Mouse (Mus musculus) spleen, postnatal 10 days (tissue): ENCODE data around the gene Vmn1r204.
"Not testable (repeated sequence)": the region's sequence is repeated elsewhere in the genome, so short reads cannot be mapped to it uniquely, and the experiment has no call there.

Experiments
- DNase-seq, 2 experiments: peaks; one replicate each; pipeline ENCODE4 v3.0.0; 2021 to 2022; ENCODE audit warnings: low spot score in 2 of 2

Gene Vmn1r204

DNA sequence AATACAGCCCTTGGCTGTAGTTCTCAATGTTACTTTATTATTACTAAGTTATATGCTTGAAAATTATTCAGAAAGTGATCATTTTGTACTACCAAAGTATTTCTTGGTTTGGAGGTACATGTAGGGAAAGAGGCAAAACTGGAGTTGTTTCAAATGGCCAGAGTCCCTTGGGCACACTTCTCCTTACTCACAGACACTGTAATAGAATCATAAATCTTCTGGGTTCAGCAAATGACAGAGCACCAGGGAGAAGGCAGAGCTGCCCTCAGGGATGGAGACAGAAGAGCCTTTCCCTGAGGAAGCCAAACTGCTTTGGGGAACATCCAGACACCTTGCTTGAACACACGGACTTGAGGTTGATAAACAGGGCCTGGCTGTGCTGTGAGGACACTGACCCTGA, at the start of gene Vmn1r204:
TSS of gene Vmn1r204 (plus strand) at position 301 of the 400 bp plus-strand sequence.
- not testable (repeated sequence) for DNase-seq

DNA sequence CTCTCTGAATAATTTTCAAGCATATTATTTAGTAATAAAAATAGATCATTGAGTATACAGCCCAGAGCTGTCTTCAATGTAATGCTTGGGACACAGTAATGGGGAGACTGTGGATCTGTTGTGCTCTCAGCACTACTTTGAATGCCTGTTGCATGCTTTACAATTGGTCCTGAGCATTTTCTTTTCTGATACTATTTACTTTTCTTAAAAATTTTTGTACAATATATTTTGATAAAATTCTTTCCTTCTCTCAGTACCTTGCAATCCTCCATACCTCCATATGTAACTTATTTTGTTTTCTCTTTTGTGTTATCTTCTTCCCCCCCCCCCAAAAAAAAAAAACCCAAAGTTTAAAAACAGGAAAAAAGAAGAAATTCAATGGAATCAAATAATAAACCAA, 47.7 kb upstream of the Vmn1r204 start, which contains the start of gene Vmn1r202:
TSS of gene Vmn1r202 (minus strand) at position 101 of the 400 bp plus-strand sequence.
- no peak for DNase-seq

DNA sequence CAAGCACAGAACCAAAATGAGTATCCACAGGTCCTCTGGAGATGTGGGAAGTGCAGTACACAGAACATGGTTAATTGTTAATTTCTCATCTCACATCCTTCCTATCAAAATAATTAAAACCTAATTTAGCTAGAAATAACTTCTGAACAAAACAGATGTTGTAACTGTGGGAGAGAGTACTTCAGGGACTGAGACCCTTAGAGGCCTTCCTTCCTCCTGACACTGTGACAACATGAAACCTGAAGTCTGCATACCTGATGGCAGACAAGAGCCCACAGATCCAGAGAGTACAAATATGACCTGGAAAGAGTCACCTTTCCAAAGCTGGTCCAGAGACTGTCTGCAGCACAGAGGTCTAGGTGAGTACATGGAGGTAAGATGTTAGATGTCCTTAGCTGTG, 35.2 kb upstream of the Vmn1r204 start, which contains the start of gene Vmn1r203:
TSS of gene Vmn1r203 (plus strand) at position 301 of the 400 bp plus-strand sequence.
- DNase-seq = no peak

DNA sequence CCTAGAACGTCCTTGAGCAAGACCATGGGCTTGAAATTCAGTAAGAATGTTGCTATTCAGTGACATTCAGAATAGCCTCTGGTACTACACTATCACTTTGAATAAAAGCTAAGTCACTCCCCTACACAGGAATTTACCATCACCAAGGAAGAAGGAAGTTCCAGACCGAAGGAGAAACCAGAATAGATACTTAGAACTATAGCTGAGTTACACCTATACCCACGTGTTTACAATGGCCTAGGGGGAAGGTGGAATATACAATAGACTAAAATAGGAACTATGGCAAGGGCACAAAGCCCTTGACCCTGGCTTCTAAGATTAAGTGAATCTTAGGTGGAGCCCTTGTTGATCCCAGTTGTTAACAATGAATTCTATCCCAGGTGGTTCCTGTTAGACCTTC, 21.9 kb downstream of the Vmn1r204 start:
- DNase-seq = not testable (repeated sequence)

DNA sequence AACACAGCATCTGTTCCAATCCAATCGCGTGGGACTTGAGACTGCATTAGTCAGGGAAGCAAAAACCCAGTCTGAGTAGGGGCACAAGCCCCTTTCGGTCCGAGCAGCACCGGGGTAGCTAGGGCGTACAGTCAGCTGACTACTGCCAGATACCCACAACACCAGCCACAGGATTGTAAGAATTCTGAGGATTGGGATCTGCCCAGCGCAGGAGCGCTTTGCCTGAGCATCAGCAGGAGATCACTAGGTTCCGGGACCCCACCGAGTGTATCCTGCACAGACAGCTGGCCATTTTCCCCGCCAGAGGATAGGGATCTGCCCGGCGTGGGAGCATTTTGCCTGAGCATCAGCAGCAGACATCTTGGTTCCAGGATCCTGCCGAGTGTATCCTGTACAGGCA, 30.3 kb downstream of the Vmn1r204 start:
- DNase-seq = not testable (repeated sequence)

DNA sequence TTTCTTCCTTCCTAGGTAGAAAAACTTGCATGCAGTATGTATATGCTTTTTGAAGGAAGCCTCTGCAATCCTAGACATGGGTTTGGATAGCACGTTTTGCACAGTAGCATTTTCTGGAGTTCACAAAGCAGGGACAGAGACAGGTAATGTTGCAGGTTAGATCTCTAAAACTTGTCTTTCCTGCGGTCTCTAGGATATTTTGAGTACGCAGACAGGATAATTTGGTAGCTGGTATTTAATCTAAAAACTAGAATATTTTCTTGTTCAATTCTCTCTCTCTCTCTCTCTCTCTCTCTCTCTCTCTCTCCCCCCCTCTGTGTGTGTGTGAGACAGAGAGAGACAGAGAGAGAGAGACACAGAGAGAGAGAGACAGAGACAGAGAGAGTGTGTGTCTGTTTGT, 39.9 kb downstream of the Vmn1r204 start, which contains the start of gene Vmn1r205:
TSS of gene Vmn1r205 (minus strand) at position 101 of the 400 bp plus-strand sequence.
- DNase-seq = no peak
